In genomic region chr1:45760667-45761467, GRCm38 (mm10) we compare ENCODE assay signal across 11 mouse cellular contexts. TPM values are rescaled to one million over a fixed set of nuclear protein-coding genes. Genes with fewer than 3 reads are reported as not detected.
DNase-seq lines count a peak whose midpoint lies in the region; ATAC-seq lines count a peak whose summit lies in the region.
"Had no signal": no experiment of that assay in that cellular context is flagged by ENCODE, and none has a peak within 500 bp of the region (broad histone marks: within the 10 kb centered on the region; RNA-seq: fewer than 3 reads in every experiment).

No protein-coding gene starts in this region.

- H3K4me3 ChIP-seq in forebrain, embryonic 10.5 days, result no peak overlapping the region
- no peak overlapping the region for H3K4me3 ChIP-seq in forebrain, embryonic 11.5 days (ENCODE audit: low read depth, low read length)
- H3K4me3 ChIP-seq in liver, embryonic 11.5 days (ENCODE audit: low read depth, low read length), result no peak overlapping the region
- H3K4me3 ChIP-seq in stomach, embryonic 14.5 days (ENCODE audit: low read depth, low read length), result no peak overlapping the region
- H3K4me3 ChIP-seq: neural tube, embryonic 12.5 days had no signal

- no peaks in the 10 kb centered on the region for H3K9me3 ChIP-seq in forebrain, embryonic 10.5 days
- no peaks in the 10 kb centered on the region for H3K9me3 ChIP-seq in forebrain, embryonic 11.5 days (ENCODE audit: control insufficient read depth, low read length)
- no peaks in the 10 kb centered on the region for H3K9me3 ChIP-seq in liver, embryonic 11.5 days (ENCODE audit: control insufficient read depth, low read length)
- H3K9me3 ChIP-seq in stomach, embryonic 14.5 days (ENCODE audit: control insufficient read depth, low read depth, low read length), result no peaks in the 10 kb centered on the region
- H3K9me3 ChIP-seq: neural tube, embryonic 12.5 days had no signal

- no peak overlapping the region for H3K4me2 ChIP-seq in forebrain, embryonic 11.5 days (ENCODE audit: low read depth, low read length, severe bottlenecking)
- H3K4me2 ChIP-seq in liver, embryonic 11.5 days, result peak overlapping the region; percentile 28; the same call in 1 of the 2 replicates
- no peak overlapping the region for H3K4me2 ChIP-seq in stomach, embryonic 14.5 days (replicated peaks; ENCODE audit: low read depth, low read length)
- H3K4me2 ChIP-seq: neural tube, embryonic 12.5 days had no signal

- H3K27me3 ChIP-seq in forebrain, embryonic 10.5 days (ENCODE audit: poor library complexity, severe bottlenecking), result no peaks in the 10 kb centered on the region
- no peaks in the 10 kb centered on the region for H3K27me3 ChIP-seq in forebrain, embryonic 11.5 days (ENCODE audit: control insufficient read depth, insufficient read depth, low read length)
- no peaks in the 10 kb centered on the region for H3K27me3 ChIP-seq in liver, embryonic 11.5 days (replicated peaks; ENCODE audit: control insufficient read depth, insufficient read depth, low read length)
- H3K27me3 ChIP-seq in stomach, embryonic 14.5 days (ENCODE audit: control insufficient read depth, insufficient read depth, low read length), result no peaks in the 10 kb centered on the region
- H3K27me3 ChIP-seq: neural tube, embryonic 12.5 days had no signal

- no peak for DNase-seq in forebrain, embryonic 10.5 days (ENCODE audit: extremely low spot score, low spot score)
- no peak for DNase-seq in forebrain, embryonic 11.5 days (ENCODE audit: low spot score)
- no peak for DNase-seq in liver, embryonic 11.5 days (ENCODE audit: low spot score)
- DNase-seq in liver, result no peak
- peak; percentile 71 for DNase-seq in hindlimb bud, embryonic 11.5 days (ENCODE audit: extremely low spot score, low read depth, low spot score)
- DNase-seq in left cerebral cortex, postnatal 4 days, result no peak
- no peak for DNase-seq in layer of hippocampus, adult 9-10 months (ENCODE audit: low spot score)
- DNase-seq: kidney, postnatal 36 days; lung, adult 18-20 months had no signal

- ATAC-seq in forebrain, embryonic 11.5 days (replicated peaks; ENCODE audit: low FRiP score), result no peak
- ATAC-seq in liver, embryonic 11.5 days (replicated peaks; ENCODE audit: low FRiP score), result peak; percentile 6; the same call in 1 of the 2 replicates
- peak; percentile 73; the same call in 1 of the 2 replicates for ATAC-seq in stomach, embryonic 14.5 days (ENCODE audit: insufficient number of reproducible peaks, insufficient read depth, low FRiP score, low read depth)

- H3K4me1 ChIP-seq in forebrain, embryonic 10.5 days, result peaks cover 6% of the 10 kb centered on the region
- no peaks in the 10 kb centered on the region for H3K4me1 ChIP-seq in forebrain, embryonic 11.5 days (replicated peaks; ENCODE audit: control insufficient read depth, insufficient read depth, low read length)
- H3K4me1 ChIP-seq in liver, embryonic 11.5 days (replicated peaks; ENCODE audit: control insufficient read depth, insufficient read depth, low read length), result peaks cover 11% of the 10 kb centered on the region
- H3K4me1 ChIP-seq in stomach, embryonic 14.5 days (ENCODE audit: control insufficient read depth, insufficient read depth, low read length), result peaks cover 18% of the 10 kb centered on the region; the same call in 1 of the 2 replicates
- H3K4me1 ChIP-seq: neural tube, embryonic 12.5 days had no signal

- 38% methylated on average over 4 of the region's 4 CpGs for WGBS in forebrain, embryonic 10.5 days
- WGBS in forebrain, embryonic 11.5 days, result 40% methylated on average over 4 of the region's 4 CpGs
- WGBS in liver, embryonic 11.5 days, result 46% methylated on average over 4 of the region's 4 CpGs
- 14% methylated on average over 4 of the region's 4 CpGs for WGBS in stomach, embryonic 14.5 days

- intact Hi-C loops in left cerebral cortex, postnatal 4 days (cut with DNase I), result no loop called here

- peak overlapping the region; percentile 62 for H3K27ac ChIP-seq in forebrain, embryonic 10.5 days
- H3K27ac ChIP-seq in forebrain, embryonic 11.5 days (ENCODE audit: low read depth, low read length), result no peak overlapping the region
- H3K27ac ChIP-seq in liver, embryonic 11.5 days (ENCODE audit: low read depth, low read length), result peak overlapping the region; percentile 64
- H3K27ac ChIP-seq in stomach, embryonic 14.5 days (ENCODE audit: low read length), result peak overlapping the region; percentile 90
- H3K27ac ChIP-seq: neural tube, embryonic 12.5 days had no signal

- no peak overlapping the region for H3K9ac ChIP-seq in forebrain, embryonic 11.5 days (ENCODE audit: low read length)
- no peak overlapping the region for H3K9ac ChIP-seq in liver, embryonic 11.5 days (ENCODE audit: low read depth, low read length)
- no peak overlapping the region for H3K9ac ChIP-seq in stomach, embryonic 14.5 days (replicated peaks; ENCODE audit: low read depth, low read length)
- H3K9ac ChIP-seq: neural tube, embryonic 12.5 days had no signal

- H3K36me3 ChIP-seq in forebrain, embryonic 10.5 days (replicated peaks), result no peaks in the 10 kb centered on the region
- no peaks in the 10 kb centered on the region for H3K36me3 ChIP-seq in forebrain, embryonic 11.5 days (ENCODE audit: control insufficient read depth, insufficient read depth, low read length)
- H3K36me3 ChIP-seq in liver, embryonic 11.5 days (ENCODE audit: control insufficient read depth, insufficient read depth, low read length), result no peaks in the 10 kb centered on the region
- H3K36me3 ChIP-seq in stomach, embryonic 14.5 days (ENCODE audit: control insufficient read depth, insufficient read depth, low read length), result no peaks in the 10 kb centered on the region
- H3K36me3 ChIP-seq: neural tube, embryonic 12.5 days had no signal

RNA-seq across cellular contexts. Expression of gene Wdr75, which starts 34.1 kb away (rescaled TPM):
- polyA plus RNA-seq in forebrain, embryonic 10.5 days (2016; fragmentation: Nextera tagmentation; extraction: Ambion mirVana), result 94.1 and 99.5 TPM in 2 replicates
- polyA plus RNA-seq in forebrain, embryonic 11.5 days (2014; fragmentation: Nextera tagmentation; extraction: Ambion mirVana), result 81.3 and 82.3 TPM in 2 replicates
- 112 and 114 TPM in 2 replicates for polyA plus RNA-seq in liver, embryonic 11.5 days (2014; fragmentation: Nextera tagmentation; extraction: Ambion mirVana)
- polyA plus RNA-seq in stomach, embryonic 14.5 days (2014; fragmentation: Nextera tagmentation; extraction: Ambion mirVana), result 78.7 and 88.6 TPM in 2 replicates
- 10 to 100 TPM; 57.4 to 60.6 TPM for total RNA-seq in left cerebral cortex, postnatal 4 days (2021)
